Mouse (Mus musculus) liver, embryonic 12.5 days (tissue): ENCODE results near the gene Tbc1d10b. TPM values are rescaled to one million over a fixed set of nuclear protein-coding genes. Genes with fewer than 3 reads are reported as not detected.

Experiments used
- ATAC-seq: fragments of 200-750 bp; cut with Nextera tagmentation; 2 replicates; pipeline ENCODE4 v1.8.0; 2017; ENCODE audit warnings: moderate number of reproducible peaks, mild to moderate bottlenecking, moderate library complexity
- H3K27ac ChIP-seq: fragments of 300-500 bp; sonication (generic); 2 replicates; pipeline ENCODE4 v1.5.1; 2016; ENCODE audit warnings: mild to moderate bottlenecking
- H3K27me3 ChIP-seq: fragments of 300-500 bp; sonication (generic); replicated peaks from 2 replicates; pipeline ENCODE4 v1.6.1; 2016; ENCODE audit warnings: mild to moderate bottlenecking, moderate library complexity
- H3K36me3 ChIP-seq: fragments of 300-500 bp; sonication (generic); 2 replicates; pipeline ENCODE4 v1.6.1; 2016; ENCODE audit warnings: mild to moderate bottlenecking, moderate library complexity
- H3K4me1 ChIP-seq: fragments of 300-500 bp; sonication (generic); 2 replicates; pipeline ENCODE4 v1.6.1; 2016
- H3K4me2 ChIP-seq: fragments of 300-500 bp; sonication (generic); 2 replicates; pipeline ENCODE4 v1.6.1; 2016; ENCODE audit warnings: mild to moderate bottlenecking, moderate library complexity
- H3K4me3 ChIP-seq: fragments of 300-500 bp; sonication (generic); 2 replicates; pipeline ENCODE4 v1.5.1; 2016; ENCODE audit warnings: mild to moderate bottlenecking, moderate library complexity
- H3K9ac ChIP-seq: fragments of 300-500 bp; sonication (generic); 2 replicates; pipeline ENCODE4 v1.6.1; 2016; ENCODE audit warnings: mild to moderate bottlenecking, moderate library complexity
- H3K9me3 ChIP-seq: fragments of 300-500 bp; sonication (generic); replicated peaks from 2 replicates; pipeline ENCODE4 v1.6.1; 2016; ENCODE audit warnings: mild to moderate bottlenecking, moderate library complexity
- WGBS: fragments of 180-500 bp; shearing (Covaris S2); methylation state at CpG from one replicate; pipeline ENCODE4 v1.1.7; 2016; ENCODE audit not compliant: insufficient replicate concordance; 5-methylcytosine and 5-hydroxymethylcytosine counted together
- polyA plus RNA-seq: library from polyadenylated mRNA; unstranded; fragments of >200 nt; fragmentation: Nextera tagmentation; extraction: Ambion mirVana; gene quantifications from 2 replicates; pipeline ENCODE4 v1.2.1, GENCODE M21; 2016

Gene Tbc1d10b
- polyA plus RNA-seq, 1 experiment from 2014 or later: 26.7 TPM

DNA sequence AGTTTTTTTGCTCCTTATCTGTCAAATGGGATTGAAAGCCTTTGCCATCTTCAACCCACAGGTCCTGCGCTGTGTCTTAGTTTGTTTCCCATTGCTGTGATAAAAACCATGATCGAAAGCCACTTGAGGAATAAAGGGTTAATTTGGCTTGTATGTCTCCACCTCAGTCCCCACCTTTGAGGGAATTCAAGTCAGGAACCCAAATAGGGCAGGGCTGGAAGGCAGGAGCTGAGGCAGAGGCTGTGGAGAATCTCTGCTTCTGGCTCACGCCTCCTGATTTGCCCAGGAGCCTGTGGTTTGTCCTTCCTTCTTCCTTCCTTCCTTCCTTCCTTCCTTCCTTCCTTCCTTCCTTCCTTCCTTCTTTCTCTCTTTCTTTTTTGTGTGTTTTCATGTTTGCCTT, 14.8 kb upstream of the Tbc1d10b start:
- Histone ChIP-seq H3K4me1 (peaks cover 70% of the 10 kb centered on the region), H3K27me3 (no peaks in the 10 kb centered on the region), H3K4me3 (no peak overlapping the region), H3K36me3 (no peaks in the 10 kb centered on the region), H3K4me2 (0 out of 2 replicates have a peak overlapping the region, but pooled peaks have one; percentile 32), H3K9me3 (no peaks in the 10 kb centered on the region), H3K9ac (peak overlapping the region; percentile 12; the same call in 1 of the 2 replicates), H3K27ac (peak overlapping the region; percentile 94)
- 89% methylated on average over 3 of the region's 3 CpGs for WGBS
- ATAC-seq: no peak

DNA sequence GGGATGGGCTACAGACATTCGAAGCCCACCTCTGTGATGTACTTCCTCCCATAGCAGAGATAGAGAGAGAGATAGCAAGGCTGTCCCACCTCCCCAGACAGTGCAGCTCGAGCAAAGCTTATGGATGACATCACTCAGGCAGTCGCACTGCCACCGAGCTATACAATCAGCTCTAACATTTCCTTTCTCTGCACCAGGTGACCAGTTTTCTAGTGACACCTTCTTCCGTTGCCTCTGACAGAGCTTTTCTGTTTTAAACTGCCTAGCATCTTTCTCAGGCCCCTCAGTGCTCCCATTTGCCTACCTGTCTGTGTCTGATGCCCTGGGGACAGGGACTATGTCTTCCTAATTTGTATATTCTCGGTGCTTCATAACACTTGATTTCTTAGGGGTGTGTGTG, 12.2 kb upstream of the Tbc1d10b start:
- Histone ChIP-seq H3K27me3 (no peaks in the 10 kb centered on the region), H3K4me1 (peaks cover 69% of the 10 kb centered on the region), H3K9me3 (no peaks in the 10 kb centered on the region), H3K9ac (no peak overlapping the region), H3K4me3 (no peak overlapping the region), H3K27ac (peak overlapping the region; percentile 15), H3K36me3 (no peaks in the 10 kb centered on the region), H3K4me2 (no peak overlapping the region)
- 49% methylated on average over 6 of the region's 6 CpGs for WGBS
- ATAC-seq: no peak

DNA sequence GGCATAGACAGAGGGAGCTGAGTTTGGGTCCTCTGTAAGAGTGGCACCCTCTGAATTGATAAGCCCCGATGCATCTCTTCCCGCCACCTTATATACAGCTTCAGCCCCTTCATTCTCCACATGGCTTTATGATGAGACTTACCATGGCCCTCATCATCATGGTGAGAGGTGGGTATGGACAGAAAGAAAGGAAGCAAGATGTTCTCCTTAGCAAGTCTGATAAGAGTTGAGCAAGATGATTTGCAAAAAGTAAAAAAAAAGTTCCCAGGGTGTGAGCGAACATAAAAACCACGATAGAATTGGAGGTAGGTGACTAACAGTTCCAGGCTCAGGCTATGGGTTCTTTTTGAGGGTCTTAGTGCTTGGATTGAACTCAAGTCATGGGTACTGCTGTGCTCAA, 10.4 kb upstream of the Tbc1d10b start:
- no peaks in the 10 kb centered on the region for H3K27me3 ChIP-seq
- H3K27ac ChIP-seq: peak overlapping the region; percentile 90
- 0 out of 2 replicates have a peak overlapping the region, but pooled peaks have one; percentile 23 for H3K4me3 ChIP-seq
- peak; percentile 61 for ATAC-seq
- peak overlapping the region; percentile 49 for H3K9ac ChIP-seq
- H3K4me1 ChIP-seq: peaks cover 68% of the 10 kb centered on the region
- H3K4me2 ChIP-seq: peak overlapping the region; percentile 51
- WGBS: 26% methylated on average over 4 of the region's 4 CpGs
- H3K36me3 ChIP-seq: no peaks in the 10 kb centered on the region
- no peaks in the 10 kb centered on the region for H3K9me3 ChIP-seq

DNA sequence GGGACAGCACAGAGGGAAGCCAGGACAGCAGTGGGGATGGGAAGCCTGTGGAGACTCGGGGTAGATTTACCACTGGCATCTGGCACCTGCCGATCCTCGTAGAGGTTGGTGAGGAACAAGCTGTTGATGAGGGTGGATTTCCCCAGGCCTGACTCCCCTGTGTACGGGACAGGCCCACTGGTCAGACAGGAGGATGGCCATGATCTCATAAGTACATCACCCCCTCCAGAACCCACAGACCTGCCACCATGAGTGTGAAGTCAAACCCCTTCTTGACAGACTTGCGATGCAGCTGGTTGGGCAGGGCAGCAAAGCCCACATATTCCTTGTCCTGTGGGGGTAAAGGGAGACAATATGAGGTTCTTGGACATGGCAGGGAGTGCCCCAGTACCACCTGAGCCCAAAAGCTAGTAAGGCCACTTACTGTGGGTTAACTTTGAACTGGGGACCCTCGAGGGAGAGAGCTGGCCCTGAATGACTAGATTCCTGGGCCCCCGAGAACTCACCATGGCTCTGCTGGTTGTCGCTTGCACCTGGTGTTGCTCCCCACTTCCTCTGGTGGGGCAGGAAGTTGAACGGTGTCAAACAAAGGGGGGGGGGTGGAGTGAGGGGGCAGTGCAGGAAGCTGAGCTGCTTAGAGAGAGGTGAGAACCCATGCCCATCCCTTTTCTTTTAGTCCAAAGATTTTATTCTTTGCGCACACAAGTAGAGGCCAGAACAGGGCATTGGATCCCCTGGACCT, 9.8 kb upstream of the Tbc1d10b start:
- Histone ChIP-seq H3K4me2 (peak overlapping the region; percentile 51), H3K4me1 (peaks cover 63% of the 10 kb centered on the region)

DNA sequence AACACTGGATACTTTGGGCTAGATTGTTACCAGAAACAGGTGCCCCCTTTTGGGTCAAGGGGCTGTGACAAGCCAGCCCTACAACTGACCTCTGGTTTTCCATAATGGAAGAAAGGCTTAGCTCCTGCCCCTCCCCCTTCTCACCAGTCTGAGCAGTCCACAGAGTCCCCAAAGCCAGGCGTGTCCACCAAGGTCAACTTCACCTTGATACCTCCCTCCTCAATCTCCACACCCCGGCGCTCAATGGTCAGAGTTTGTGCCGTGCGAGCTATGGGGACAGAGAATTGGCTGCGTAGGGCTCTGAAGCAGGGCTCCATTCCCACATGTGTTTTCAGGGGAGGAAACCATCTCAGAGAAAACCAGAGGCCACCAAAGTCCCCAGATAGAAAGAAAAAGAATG, 9.2 kb upstream of the Tbc1d10b start:
- 71% methylated on average over 6 of the region's 6 CpGs for WGBS
- peak overlapping the region; percentile 49 for H3K9ac ChIP-seq
- ATAC-seq: no peak
- peak overlapping the region; percentile 90 for H3K27ac ChIP-seq
- no peaks in the 10 kb centered on the region for H3K36me3 ChIP-seq
- H3K4me2 ChIP-seq: peak overlapping the region; percentile 51
- peak overlapping the region; percentile 23; the same call in 1 of the 2 replicates for H3K4me3 ChIP-seq
- no peaks in the 10 kb centered on the region for H3K9me3 ChIP-seq
- H3K4me1 ChIP-seq: peaks cover 62% of the 10 kb centered on the region
- H3K27me3 ChIP-seq: no peaks in the 10 kb centered on the region

More for the DNA sequence above, 9.8 kb upstream of the Tbc1d10b start:
- Histone ChIP-seq H3K27me3 (no peaks in the 10 kb centered on the region), H3K36me3 (no peaks in the 10 kb centered on the region), H3K9me3 (no peaks in the 10 kb centered on the region), H3K9ac (peak overlapping the region; percentile 49), H3K4me3 (peak overlapping the region; percentile 23), H3K27ac (peak overlapping the region; percentile 90)
- peak; percentile 11; the same call in 1 of the 2 replicates for ATAC-seq
- 37% methylated on average over 10 of the region's 10 CpGs for WGBS

DNA sequence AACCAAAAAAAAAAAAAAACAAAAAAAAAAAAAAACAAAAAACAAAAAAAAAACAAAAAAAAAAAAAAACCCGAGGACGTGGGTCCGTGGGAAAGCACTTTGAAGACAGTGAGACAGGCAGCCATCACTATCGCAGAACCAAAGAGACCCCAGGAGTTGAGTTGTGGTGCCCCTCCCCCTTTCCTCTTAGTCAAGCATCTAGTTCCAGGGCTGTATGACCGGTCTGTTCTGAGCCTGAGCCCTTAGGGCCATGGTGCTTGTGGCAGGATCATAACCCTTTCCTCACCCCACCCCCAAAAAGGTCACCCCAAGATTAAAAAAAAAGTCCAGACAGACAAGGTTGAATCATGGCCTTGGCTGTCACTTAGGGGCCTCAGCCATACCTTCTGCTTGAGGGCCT, 8.0 kb upstream of the Tbc1d10b start:
- Histone ChIP-seq H3K4me3 (no peak overlapping the region), H3K27me3 (no peaks in the 10 kb centered on the region), H3K36me3 (no peaks in the 10 kb centered on the region), H3K4me1 (peaks cover 68% of the 10 kb centered on the region), H3K9me3 (no peaks in the 10 kb centered on the region), H3K9ac (no peak overlapping the region), H3K4me2 (0 out of 2 replicates have a peak overlapping the region, but pooled peaks have one; percentile 51), H3K27ac (peak overlapping the region; percentile 90)
- WGBS: 87% methylated on average over 5 of the region's 5 CpGs
- ATAC-seq: no peak

DNA sequence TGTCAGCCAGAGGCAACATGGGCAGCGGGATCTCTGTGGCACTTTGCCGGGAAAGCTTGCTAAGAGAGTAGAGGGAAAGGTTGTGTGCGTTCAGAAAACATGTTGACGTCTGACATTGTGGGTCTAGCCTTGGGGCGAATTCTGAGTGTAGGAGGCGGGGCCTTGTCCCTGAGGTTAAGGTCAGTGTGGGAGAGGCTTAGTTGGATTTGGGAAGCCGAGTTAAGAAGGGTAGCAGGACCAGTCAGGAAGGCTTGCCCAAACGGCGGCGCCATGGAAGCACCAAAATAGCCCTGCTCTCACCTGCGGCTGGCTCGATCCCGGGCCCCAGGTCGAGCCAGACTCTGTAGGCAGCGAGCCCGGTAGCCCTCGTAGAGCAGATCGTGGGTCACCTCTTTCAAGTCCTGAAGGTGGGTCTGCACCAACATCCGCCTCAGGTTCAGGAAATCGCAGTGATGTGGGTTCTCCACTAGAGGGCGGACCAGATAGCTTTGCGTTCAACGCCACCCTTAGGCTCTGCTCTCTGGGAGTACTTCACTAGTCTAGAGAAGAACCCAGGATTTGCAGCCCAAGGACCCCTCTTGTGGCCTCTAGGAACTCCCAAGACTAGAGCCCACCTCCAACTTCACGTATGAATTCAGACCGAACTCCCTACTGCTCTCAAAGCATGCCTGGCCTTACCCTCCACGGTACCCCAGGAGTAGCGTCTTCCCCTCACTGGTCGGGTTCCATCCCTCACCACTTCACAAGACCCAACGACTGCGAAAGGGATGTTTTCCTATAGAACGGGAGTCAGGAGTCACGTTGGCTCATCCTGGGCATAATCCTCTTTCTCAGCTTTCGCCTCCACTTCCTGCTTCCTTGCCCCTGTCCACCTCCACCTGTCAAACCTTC, 7.0 kb upstream of the Tbc1d10b start:
- ATAC-seq: peak; percentile 33
- no peaks in the 10 kb centered on the region for H3K27me3 ChIP-seq
- no peaks in the 10 kb centered on the region for H3K36me3 ChIP-seq
- H3K9ac ChIP-seq: peak overlapping the region; percentile 37; the same call in 1 of the 2 replicates
- H3K27ac ChIP-seq: peak overlapping the region; percentile 39
- peak overlapping the region; percentile 31 for H3K4me3 ChIP-seq
- peak overlapping the region; percentile 61 for H3K4me2 ChIP-seq
- no peaks in the 10 kb centered on the region for H3K9me3 ChIP-seq
- peaks cover 77% of the 10 kb centered on the region for H3K4me1 ChIP-seq
- 27% methylated on average over 33 of the region's 33 CpGs for WGBS

DNA sequence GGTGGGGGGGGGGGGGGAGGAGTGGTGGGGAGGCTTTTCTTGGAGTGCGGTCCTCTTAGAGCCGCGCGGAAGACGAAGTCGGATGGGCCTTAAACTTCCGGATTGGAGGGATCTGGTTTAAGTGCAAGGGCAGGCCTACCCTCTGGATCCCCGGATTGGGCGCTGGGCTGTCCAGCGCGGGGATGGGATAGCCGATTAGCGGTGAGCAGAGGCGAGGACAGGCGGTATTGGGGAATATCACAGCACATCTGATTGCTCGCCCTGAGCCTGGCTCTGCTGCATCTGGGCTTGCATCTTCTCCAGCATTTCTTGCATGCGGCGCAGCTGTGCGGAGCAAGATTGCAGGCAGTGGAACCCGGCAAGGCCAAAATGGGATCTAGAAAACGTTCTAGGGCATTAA, 6.3 kb upstream of the Tbc1d10b start:
- Histone ChIP-seq H3K4me1 (peaks cover 83% of the 10 kb centered on the region), H3K4me3 (no peak overlapping the region), H3K9me3 (no peaks in the 10 kb centered on the region), H3K36me3 (no peaks in the 10 kb centered on the region), H3K4me2 (peak overlapping the region; percentile 61), H3K27ac (peak overlapping the region; percentile 39; the same call in 1 of the 2 replicates), H3K9ac (peak overlapping the region; percentile 37; the same call in 1 of the 2 replicates), H3K27me3 (no peaks in the 10 kb centered on the region)
- no peak for ATAC-seq
- 58% methylated on average over 21 of the region's 21 CpGs for WGBS

DNA sequence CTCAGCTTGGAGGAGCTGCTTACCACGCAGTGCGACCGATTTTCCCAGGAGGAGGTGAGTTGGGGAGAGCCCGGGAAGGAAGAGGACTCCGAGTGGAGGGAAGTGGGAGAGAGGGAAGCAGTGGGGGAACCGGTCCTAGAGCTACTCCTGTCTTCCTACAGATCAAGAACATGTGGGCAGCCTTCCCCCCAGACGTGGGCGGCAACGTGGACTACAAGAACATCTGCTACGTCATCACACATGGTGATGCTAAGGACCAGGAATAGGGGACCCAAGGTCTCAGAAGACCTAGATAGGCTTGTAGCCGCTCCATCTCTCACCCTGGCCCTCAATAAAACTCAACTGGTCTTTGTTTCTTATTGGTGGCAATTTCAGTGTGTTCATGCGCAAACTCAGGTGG, 5.7 kb upstream of the Tbc1d10b start:
- H3K4me1 ChIP-seq: peaks cover 81% of the 10 kb centered on the region
- no peak overlapping the region for H3K9ac ChIP-seq
- no peak overlapping the region for H3K4me2 ChIP-seq

DNA sequence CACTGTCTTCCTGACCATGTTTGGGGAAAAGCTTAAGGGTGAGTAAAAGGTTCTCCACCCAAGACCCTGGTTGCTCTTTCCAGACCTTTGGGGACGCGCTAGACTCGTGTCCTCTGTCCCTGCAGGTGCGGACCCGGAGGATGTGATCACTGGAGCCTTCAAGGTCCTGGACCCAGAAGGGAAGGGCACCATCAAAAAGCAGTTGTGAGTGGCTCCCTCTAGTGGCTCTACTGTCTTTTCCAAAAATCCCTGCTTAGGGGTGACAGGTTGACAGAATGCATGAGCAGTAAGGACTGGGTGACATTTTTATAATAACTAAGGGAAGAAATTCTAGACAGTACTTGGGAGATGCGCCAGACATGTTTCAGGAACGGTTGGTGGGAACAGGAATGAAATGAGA, 5.2 kb upstream of the Tbc1d10b start:
- Histone ChIP-seq H3K27me3 (no peaks in the 10 kb centered on the region), H3K9ac (no peak overlapping the region), H3K27ac (no peak overlapping the region), H3K4me1 (peaks cover 76% of the 10 kb centered on the region), H3K36me3 (no peaks in the 10 kb centered on the region), H3K4me3 (no peak overlapping the region), H3K9me3 (no peaks in the 10 kb centered on the region), H3K4me2 (no peak overlapping the region)
- ATAC-seq: no peak
- 27% methylated on average over 7 of the region's 7 CpGs for WGBS

More for the DNA sequence above, 5.7 kb upstream of the Tbc1d10b start:
- 64% methylated on average over 12 of the region's 12 CpGs for WGBS
- ATAC-seq: no peak
- Histone ChIP-seq H3K27me3 (no peaks in the 10 kb centered on the region), H3K4me3 (no peak overlapping the region), H3K9me3 (no peaks in the 10 kb centered on the region), H3K36me3 (no peaks in the 10 kb centered on the region), H3K27ac (no peak overlapping the region)

DNA sequence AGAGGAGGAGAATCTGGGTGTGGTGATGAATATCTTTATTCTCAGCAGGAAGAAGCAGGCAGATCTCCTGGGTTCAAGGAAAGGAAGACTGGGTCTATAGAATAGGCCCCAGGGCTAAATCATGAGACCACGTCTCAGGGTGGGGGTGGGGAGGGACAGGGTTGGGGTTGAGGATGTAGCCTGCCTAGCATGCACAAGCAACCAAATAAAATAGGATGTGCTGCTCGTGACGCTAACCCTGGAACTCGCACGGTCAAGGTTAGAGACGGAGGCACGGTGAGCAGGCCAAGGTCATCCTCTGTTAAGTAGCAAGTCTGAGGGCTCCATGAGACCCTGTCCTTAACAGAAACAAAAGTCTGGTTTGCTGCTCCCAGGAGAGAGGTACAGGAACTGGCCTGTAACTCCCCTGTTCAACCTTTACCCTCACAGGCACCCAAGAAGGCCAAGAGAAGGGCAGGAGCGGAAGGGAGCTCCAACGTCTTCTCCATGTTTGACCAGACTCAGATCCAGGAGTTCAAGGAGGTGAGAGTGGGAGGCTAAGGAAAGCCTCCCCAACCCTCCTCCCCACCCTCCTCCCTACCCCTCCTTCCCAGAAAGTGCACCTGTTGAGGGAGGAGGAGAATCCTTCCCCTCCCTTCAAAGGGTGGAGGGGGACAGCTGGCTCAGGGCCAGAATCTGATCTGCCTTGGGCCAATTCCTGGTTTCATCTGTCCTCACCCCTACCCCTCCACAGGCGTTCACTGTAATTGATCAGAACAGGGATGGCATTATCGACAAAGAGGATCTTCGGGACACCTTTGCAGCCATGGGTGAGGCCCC, 4.4 kb upstream of the Tbc1d10b start:
- Histone ChIP-seq H3K9me3 (no peaks in the 10 kb centered on the region), H3K36me3 (no peaks in the 10 kb centered on the region), H3K27ac (no peak overlapping the region), H3K4me1 (peaks cover 68% of the 10 kb centered on the region), H3K4me3 (no peak overlapping the region), H3K4me2 (no peak overlapping the region), H3K9ac (no peak overlapping the region), H3K27me3 (no peaks in the 10 kb centered on the region)
- WGBS: 82% methylated on average over 12 of the region's 12 CpGs
- no peak for ATAC-seq
